Mouse (Mus musculus) WW6 (cell line): ENCODE data around the gene Cdk19.
"Not testable (repeated sequence)": the region's sequence is repeated elsewhere in the genome, so short reads cannot be mapped to it uniquely, and the experiment has no call there.

Experiments used
- DNase-seq: peaks from one replicate; pipeline ENCODE4 v3.0.0-alpha.2; 2013; ENCODE audit warnings: low read depth, low spot score

The Cdk19 gene

DNA sequence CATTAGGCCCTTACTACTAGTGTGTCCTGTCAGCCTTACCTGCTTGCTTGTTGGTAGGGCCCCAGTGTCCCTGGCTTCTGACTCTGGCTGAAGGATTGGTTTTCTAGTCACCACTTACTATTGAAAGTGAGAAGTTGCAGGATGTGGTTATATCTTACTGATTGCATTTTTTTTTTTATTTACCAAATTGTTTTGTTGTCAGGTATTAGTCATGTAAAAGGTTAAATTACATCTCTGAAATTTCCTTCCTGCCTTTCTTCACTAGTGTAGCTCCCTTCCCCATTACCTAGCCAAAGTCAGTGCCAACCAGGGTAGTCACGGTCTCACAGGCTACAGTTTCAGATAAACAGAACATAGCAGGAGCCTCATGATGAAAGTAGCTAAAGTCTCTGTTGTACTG lies 139.9 kb downstream of the Cdk19 start:
- no peak for DNase-seq

- DNase-seq = no peak
Observed at GRCm38 (mm10) chr10:40479621-40480193, 140.3 kb downstream of the Cdk19 start.

- no peak for DNase-seq
Observed at GRCm38 (mm10) chr10:40481534-40481933, 142.2 kb downstream of the Cdk19 start.

DNA sequence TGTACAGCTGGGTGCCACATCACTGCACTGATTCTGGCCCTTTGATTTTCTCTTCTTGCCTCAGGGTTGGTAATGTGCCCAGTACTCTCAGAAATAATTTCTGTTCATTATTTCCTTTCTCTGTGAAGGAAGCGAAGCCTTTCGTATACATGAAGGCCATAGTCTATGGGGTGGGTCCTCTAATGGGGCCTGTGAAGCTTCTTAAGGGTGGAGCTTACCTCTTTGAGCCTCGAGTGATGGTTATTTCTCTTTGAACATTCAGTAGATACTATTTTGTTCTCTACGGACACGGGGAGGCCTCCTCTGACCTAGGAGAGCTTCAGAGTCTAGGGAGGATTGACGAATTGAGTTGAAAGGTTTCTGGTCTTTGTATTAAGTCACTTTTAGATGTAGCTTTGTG lies 142.9 kb downstream of the Cdk19 start:
- no peak for DNase-seq

GRCm38 (mm10) chr10:40489086-40489796 lies 149.9 kb downstream of the Cdk19 start:
- no peak for DNase-seq

GRCm38 (mm10) chr10:40491131-40491530 lies 151.8 kb downstream of the Cdk19 start:
- no peak for DNase-seq

- no peak for DNase-seq
Observed at GRCm38 (mm10) chr10:40491748-40492147, 152.4 kb downstream of the Cdk19 start.

DNA sequence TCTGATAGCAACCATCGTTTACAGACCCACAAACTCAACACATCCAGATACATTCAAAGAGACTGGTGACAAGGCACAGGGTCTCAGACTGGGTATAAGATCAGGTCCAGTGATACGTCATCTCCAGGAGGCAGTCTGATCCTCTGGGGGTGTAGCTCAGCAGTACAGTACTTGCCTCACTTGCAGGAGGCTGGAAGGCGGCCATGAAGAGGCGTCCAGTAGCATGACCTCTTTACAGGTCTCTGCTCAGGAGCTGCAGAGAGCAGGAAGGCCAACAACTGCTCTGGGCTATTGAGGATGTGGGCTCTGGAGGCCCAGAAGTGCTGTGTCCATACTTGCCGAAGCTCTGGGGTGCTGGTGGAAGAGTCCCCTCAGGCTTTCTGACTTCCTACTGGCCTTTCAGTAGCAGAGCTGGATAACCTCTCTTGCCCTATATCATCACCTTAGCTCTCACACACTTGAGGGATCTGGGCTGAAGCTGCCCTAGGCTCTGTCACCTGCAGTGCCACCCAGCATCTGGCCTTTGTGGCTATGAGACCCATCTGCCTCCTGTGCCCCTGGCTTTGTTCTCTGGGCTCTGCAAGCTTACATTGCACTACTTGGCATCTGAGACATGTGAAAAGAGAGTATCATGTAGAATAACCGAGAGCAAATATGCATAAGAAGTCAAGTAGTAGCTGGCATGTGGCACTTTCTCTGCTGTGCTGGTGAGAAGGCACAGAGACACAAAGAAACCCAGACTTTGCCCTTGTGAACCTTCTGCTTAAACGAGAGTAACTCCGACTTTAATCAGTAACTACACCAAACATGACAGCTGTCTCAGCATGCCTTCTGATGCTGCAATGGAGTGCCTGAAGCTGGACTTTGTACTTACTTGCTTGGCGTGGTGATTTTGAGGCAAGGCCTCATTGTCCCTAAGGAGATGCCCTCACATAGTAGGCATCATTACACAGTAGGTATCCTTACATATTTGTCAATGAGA lies 155.1 kb downstream of the Cdk19 start:
- no peak for DNase-seq

DNA sequence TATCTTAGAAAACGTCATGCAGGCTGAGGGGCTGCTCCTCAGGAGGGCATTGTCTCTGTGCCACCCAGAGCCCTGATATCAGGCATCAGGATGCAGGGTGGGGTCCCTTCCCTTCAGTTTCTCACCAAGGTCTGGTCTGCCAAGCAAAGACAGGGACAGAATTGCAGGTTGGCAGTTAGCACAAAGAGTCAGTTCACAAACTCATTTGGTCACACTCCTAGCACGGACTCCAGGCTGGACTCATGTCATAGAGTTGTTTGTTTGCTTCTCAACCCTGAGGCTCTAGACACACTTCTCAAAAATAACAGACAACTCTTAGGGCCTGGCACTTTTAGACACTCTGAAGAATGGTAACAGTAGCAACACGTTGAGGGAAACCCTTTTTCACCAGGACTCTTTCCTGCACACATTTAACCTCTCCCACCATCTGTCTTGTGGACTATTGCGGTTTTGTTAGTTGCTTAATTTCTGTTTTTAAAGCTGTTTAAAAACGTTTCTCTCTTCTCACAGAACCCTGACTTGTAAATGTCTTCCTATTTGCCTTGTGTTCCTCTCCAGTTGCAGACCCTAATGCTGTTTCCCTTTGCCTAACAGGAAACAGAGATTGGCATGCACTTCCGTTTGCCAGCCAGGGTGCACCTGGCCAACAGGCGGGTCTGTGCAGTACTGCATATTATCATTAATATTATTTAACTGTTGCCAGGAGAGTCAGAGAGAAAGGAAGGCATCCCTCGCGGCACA lies 158.1 kb downstream of the Cdk19 start:
- no peak for DNase-seq

DNA sequence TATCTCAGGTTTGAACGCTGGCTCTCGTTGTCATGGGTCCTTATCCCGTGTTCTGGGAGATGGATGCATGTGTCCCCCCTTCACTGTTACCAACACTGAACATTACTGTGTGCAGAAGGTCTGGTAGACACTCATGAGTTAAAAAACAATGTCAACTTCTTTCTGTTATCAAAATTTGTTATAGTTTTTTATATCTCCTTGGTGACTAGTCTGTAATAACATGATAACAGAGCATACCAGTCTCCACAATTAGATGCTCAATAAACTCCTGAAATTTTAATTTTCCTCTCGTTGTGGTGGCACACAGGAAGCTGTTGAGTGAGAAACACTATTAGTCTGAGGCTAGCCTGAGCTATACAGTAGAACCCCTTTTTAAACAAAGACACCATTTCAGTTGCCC lies 159.1 kb downstream of the Cdk19 start:
- DNase-seq = no peak

DNA sequence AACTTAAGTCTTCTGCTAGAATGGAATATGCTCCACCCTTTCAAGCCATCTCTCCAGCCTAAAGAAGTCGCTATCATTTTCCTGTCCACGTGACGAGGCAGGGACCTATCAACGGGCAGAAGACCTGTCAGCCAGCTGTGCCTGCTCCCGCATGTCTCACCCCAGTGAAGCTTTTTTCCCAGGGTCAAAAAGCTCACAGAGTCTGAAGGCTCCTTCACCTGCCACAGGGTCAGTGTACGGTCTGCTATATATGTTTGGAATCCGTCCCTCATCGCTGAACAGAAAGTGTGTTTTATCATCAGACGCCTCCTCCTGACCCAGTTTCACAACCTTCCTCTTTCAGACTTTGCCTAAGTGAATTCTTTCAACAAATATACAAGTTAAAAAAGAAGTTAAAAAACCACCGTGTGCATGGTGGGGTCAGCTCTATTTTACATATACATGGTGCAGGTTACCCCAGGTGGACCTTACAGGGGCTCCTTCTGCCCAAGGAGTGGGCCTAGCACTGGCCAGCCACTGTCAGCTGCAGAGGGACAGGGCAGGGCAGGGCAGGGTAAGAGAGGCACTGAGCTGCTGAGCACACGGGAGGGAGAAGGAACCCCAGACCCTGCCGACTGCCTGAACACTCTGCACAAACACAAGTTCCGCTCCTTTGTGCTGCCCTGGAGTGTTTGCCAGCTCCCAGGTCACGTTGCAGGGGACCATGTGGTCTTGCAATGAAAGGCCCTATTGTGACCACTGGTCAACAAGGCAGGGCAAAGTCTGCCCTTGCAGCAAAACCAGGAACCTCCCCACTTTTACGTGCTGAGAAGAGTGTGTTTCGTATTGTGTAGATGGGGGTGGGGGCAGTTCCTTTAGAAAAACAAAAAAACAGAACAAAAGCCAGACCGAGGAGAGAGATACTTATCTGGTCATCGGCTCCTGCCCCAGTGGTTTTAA lies 160.2 kb downstream of the Cdk19 start:
- no peak for DNase-seq

DNA sequence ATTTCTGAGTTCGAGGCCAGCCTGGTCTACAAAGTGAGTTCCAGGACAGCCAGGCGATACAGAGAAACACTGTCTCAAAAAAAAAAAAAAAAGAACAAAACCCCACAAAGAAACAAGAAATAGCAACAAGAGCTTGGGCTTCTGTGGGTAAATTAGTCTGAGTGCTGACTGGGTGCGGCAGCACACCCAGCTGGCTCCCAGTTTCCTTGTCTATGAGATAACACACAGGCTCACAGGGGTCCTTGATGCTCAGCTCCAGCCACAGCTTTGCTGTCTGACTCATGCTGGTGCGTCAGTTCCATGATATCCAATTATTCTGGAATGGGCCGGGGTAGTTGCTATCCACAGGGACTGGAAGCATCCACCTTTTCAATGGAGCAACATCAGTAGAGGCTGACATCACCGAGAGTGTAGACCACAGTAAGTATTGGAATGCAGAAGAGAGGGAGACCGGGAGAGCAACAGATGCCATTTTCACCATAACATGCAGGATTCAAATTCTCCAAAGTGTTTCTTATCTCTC lies 161.4 kb downstream of the Cdk19 start:
- DNase-seq = no peak

GRCm38 (mm10) chr10:40502734-40503133 lies 163.4 kb downstream of the Cdk19 start:
- DNase-seq = no peak

DNA sequence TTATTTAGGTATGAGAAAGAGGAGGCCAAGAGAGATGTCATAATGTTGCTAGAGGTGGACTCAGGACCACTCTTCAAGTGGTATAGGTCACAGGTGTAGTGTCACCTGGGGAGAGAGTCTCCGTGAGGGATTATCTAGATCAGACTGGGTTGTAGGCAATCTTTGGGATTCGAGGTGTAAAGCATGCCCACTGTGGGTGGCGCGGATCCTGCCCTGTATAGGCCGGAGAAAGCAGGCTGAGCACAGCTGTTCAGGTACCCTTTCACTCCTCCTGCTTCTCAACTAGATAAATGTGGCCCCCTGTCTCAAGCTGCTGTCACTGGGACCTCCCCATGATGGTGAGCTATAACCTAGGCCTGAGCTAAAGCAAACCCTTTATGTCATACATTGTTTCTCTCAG lies 171.0 kb downstream of the Cdk19 start:
- DNase-seq = no peak

DNA sequence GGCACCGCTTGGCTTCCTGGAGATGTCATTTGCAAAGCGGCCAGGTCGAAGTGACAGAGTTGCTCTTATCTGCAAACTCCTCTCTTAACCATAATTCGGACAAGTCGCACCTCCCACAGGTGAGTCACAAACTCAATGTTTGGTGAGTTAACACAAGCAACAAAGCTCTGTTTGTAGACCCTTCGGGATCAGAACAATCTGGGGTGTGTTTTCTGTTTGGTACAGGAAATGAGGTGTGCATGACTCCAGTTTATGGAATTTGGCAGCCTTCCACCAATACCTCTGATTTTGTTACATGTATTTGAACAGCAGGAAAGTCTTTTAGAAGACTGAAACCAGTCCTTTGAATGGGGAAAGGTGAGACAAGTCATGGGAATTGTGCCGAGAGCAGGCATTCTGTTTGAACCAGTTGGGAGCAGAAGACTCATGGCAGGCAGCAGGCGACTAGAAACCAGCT lies 171.9 kb downstream of the Cdk19 start:
- DNase-seq = no peak

DNA sequence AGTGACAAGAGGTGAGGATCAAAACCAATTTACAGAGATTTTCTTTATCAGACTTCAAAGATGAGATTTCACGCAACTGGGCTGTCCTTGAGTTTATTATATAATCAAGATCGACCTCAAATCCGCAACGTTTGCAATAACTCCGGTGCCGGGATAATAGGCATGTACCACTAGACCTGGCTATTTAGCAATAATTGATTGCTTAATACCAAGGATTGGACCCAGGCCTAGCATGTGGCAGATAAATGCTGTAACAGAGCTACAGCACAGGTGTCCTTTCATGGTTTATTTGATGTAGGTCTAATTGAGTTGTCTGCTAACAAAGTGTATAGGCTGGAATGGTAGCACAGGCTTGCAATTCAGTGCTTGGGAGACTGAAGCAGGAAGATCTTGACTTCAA lies 172.8 kb downstream of the Cdk19 start:
- no peak for DNase-seq

- DNase-seq = not testable (repeated sequence)
Observed at GRCm38 (mm10) chr10:40512996-40513395, 173.6 kb downstream of the Cdk19 start.

- DNase-seq = no peak
Observed at GRCm38 (mm10) chr10:40515225-40515681, 175.9 kb downstream of the Cdk19 start.

DNA sequence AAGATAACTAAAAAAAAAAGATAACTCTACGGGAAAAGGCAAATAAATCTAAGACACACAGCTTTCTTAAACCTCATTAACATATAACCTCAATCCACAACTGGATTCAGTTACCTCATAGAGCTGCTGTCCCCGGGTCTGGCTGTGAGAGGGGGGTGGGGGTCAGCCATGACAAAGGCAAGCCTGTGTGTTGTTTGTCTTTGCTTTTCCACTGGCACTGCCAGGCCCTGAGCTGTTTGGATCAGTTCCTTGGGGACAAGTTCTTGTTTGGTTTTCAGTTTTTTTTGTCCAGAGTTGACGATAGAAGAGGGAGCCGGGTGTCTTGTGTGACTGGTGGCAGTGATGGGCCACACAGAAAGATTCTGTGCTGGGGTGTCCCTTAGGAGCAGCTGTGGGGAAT lies 177.1 kb downstream of the Cdk19 start:
- DNase-seq = no peak

DNA sequence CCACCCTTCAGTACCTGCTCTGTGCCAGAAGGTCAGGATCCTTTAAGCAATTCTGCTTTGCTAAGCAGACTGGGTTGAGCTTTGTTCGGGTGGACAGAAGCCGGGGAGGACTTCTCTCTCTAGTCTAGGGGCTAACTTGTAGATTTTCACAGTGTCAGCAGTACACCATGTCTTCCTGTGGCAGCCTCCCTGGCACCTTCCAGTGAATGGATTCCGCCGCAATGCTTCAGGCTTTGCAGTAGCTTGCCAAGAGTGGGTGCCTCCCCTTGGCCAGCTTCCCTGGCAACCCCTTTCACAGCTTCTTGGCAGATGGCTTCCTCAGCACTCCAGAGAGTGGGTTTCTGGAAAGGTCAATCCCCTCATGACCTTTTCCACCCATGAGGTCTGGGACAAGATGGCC lies 180.2 kb downstream of the Cdk19 start:
- DNase-seq = no peak
